Mouse (Mus musculus) midbrain, embryonic 14.5 days (tissue): ENCODE measurements around the gene Carf. TPM values are rescaled to one million over a fixed set of nuclear protein-coding genes. Genes with fewer than 3 reads are reported as not detected.

Experiments used
- ATAC-seq: fragments of 200-750 bp; cut with Nextera tagmentation; 2 replicates; pipeline ENCODE4 v1.8.0; 2017; ENCODE audit warnings: moderate number of reproducible peaks, moderate library complexity; ENCODE audit not compliant: low FRiP score, low TSS enrichment
- DNase-seq: peaks from one replicate; pipeline ENCODE4 v3.0.0-alpha.2; 2015
- H3K27ac ChIP-seq: fragments of 300-500 bp; sonication (generic); replicated peaks from 2 replicates; pipeline ENCODE4 v1.5.1; 2014; ENCODE audit warnings: mild to moderate bottlenecking, low read depth, low read length, moderate library complexity
- H3K27me3 ChIP-seq: fragments of 300-500 bp; sonication (generic); 2 replicates; pipeline ENCODE4 v1.6.1; 2014; ENCODE audit warnings: low read length, control low read depth, mixed read lengths; ENCODE audit not compliant: control insufficient read depth, insufficient read depth
- H3K36me3 ChIP-seq: fragments of 300-500 bp; sonication (generic); 2 replicates; pipeline ENCODE4 v1.6.1; 2014; ENCODE audit warnings: low read length, control low read depth; ENCODE audit not compliant: control insufficient read depth, insufficient read depth
- H3K4me1 ChIP-seq: fragments of 300-500 bp; sonication (generic); 2 replicates; pipeline ENCODE4 v1.6.1; 2014; ENCODE audit warnings: mild to moderate bottlenecking, antibody characterized with exemption, low read length, control low read depth; ENCODE audit not compliant: control insufficient read depth, insufficient read depth
- H3K4me2 ChIP-seq: fragments of 300-500 bp; sonication (generic); 2 replicates; pipeline ENCODE4 v1.6.1; 2014; ENCODE audit warnings: mild to moderate bottlenecking, low read length, moderate library complexity
- H3K4me3 ChIP-seq: fragments of 300-500 bp; sonication (generic); replicated peaks from 2 replicates; pipeline ENCODE4 v1.5.1; 2014; ENCODE audit warnings: low read depth, low read length
- H3K9ac ChIP-seq: fragments of 300-500 bp; sonication (generic); replicated peaks from 2 replicates; pipeline ENCODE4 v1.6.1; 2014; ENCODE audit warnings: mild to moderate bottlenecking, low read length, moderate library complexity
- H3K9me3 ChIP-seq: fragments of 300-500 bp; sonication (generic); 2 replicates; pipeline ENCODE4 v1.6.1; 2016; ENCODE audit warnings: low read length, control low read depth, mixed read lengths; ENCODE audit not compliant: control insufficient read depth
- WGBS: fragments of 180-500 bp; shearing (Covaris S2); extraction: QIAGEN DNeasy Blood & Tissue Kit; methylation state at CpG from one replicate; pipeline ENCODE4 v1.1.7; 2014; 5-methylcytosine and 5-hydroxymethylcytosine counted together
- polyA plus RNA-seq: library from polyadenylated mRNA; unstranded; fragments of >200 nt; fragmentation: Nextera tagmentation; extraction: Ambion mirVana; gene quantifications from 2 replicates; pipeline ENCODE4 v1.2.1, GENCODE M21; 2014

The Carf gene
- polyA plus RNA-seq, 1 experiment from 2014 or later = 10.3 TPM

DNA sequence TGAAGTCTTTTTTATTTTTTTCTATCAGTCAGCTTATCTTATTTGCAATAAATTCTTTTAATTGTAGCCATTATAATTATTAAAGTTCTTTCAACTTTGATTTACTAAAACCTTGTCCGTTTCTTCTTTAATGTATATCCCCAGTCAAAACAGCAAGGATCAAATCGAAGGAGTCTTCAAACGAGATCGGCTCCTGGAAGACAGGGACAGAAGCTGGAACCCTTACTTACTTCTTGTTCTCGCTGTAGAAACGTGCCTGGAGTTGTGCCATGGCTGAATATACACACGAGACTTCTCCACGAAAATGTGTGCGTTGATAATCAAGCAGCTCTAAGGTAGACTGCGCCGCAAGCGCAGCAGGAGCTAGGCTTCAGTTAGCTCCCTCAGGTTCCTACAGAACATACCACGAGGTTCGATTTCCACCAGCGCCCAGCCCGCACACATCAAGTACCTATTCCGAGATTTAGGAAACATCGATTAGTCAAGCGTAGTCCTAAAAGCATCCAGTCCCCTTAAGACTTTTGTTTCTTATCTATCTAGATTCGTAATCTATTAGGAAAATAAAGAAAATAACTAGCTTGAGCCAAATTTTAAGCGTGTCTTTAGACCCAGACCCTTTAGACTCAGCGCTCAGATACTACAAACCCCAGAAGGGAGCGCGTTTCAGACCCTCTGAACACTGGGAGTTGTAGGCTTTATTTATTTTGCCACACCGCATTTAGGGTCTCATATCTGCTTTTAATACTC is 597 bp upstream of the Carf start:
- H3K9me3 ChIP-seq = no peaks in the 10 kb centered on the region
- ATAC-seq = peak; percentile 89
- DNase-seq = peak; percentile 88
- H3K36me3 ChIP-seq = peaks cover 13% of the 10 kb centered on the region
- peak overlapping the region; percentile 77 for H3K4me2 ChIP-seq
- peak overlapping the region; percentile 99 for H3K27ac ChIP-seq
- peaks cover 7% of the 10 kb centered on the region for H3K4me1 ChIP-seq
- WGBS = under 1% methylated on average over 25 of the region's 25 CpGs
- no peaks in the 10 kb centered on the region for H3K27me3 ChIP-seq
- peak overlapping the region; percentile 94 for H3K4me3 ChIP-seq
- H3K9ac ChIP-seq = peak overlapping the region; percentile 95; the same call in 1 of the 2 replicates

DNA sequence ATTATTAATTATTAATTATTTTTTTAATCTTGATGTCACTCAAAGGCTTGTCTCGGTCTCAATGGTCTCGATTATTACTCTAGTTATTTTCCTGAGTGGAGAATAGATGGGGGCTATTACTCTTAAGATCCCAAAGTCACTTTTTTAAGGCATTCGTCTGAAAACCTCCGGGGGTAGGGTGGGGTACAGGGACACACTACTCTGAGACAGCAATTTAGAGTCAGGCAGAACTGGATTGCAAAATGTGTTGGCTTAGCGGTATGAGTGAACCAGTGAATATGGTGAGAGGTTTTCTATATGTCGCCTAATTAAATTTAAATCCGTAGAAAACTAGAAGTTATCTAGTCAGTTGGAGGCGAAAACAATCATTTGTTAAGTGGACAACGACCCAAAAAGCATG is 792 bp downstream of the Carf start:
- DNase-seq (peak; percentile 33), ATAC-seq (no peak)
- H3K4me1 ChIP-seq = peaks cover 7% of the 10 kb centered on the region
- no peaks in the 10 kb centered on the region for H3K9me3 ChIP-seq
- H3K9ac ChIP-seq = peak overlapping the region; percentile 95
- H3K4me2 ChIP-seq = peak overlapping the region; percentile 62
- H3K27ac ChIP-seq = peak overlapping the region; percentile 99
- H3K4me3 ChIP-seq = peak overlapping the region; percentile 94
- H3K27me3 ChIP-seq = no peaks in the 10 kb centered on the region
- WGBS = 11% methylated on average over 9 of the region's 9 CpGs
- peaks cover 3% of the 10 kb centered on the region for H3K36me3 ChIP-seq

DNA sequence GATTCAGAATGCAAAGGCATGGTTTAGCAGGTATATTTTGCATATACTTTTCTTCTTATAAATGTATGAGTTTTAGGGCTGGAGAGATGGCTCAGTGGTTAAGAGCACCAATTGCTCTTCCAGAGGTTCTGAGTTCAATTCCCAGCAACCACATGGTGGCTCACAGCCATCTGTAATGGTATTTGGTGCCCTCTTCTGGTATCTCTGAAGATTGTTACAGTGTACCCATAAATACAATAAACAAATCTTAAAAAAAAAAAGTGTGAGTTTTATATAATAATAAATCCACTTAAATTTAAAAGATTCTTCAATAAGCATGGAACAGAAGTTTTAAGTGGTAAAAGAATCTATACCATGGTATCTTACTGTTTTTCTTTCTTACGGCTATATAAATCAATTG is 6.5 kb downstream of the Carf start:
- no peak for DNase-seq
- Histone ChIP-seq H3K4me2 (no peak overlapping the region), H3K27me3 (no peaks in the 10 kb centered on the region), H3K4me1 (no peaks in the 10 kb centered on the region), H3K9me3 (no peaks in the 10 kb centered on the region), H3K9ac (no peak overlapping the region), H3K4me3 (no peak overlapping the region), H3K27ac (no peak overlapping the region), H3K36me3 (peaks cover 24% of the 10 kb centered on the region)
- WGBS = 95% methylated on average over 1 of the region's 1 CpGs
- no peak for ATAC-seq

DNA sequence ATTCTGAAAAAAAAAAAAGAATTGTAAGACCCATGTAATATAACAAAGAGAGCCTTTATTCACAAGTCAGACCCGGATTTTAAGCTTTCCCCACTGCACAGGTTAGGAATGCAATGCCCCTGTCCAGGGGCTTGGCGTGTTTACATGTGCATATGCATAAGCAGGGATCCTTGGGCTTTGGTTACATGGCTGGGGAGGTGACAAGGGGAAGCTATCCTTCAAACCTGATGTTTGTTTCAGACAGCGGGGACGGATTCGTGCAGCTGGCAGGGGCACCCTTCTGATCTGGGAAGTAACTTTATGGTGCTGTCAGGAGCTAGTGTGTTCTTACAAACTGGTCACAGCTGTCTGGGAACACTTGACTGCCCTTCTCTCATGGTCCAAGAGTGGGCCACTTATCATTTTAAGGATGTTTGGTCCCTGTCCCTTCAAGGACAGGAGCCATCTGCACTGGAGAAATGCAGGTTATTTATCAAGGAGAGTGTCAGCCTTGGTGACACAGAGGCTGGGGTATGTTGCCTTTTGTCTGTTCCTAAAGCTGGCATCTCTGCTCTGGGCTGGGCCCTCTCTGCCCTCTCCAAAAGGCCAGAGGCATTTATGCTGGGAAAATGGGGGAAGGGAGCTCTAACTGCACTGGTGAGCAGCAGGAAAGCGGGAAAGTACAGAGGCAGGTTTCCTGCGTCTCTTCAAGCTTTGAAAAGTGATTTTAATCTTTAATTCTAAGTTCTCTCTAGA is 19.8 kb downstream of the Carf start:
- Histone ChIP-seq H3K4me2 (no peak overlapping the region), H3K9ac (no peak overlapping the region), H3K4me1 (no peaks in the 10 kb centered on the region), H3K36me3 (peaks cover 3% of the 10 kb centered on the region; the same call in 1 of the 2 replicates), H3K4me3 (no peak overlapping the region), H3K9me3 (no peaks in the 10 kb centered on the region), H3K27ac (no peak overlapping the region), H3K27me3 (no peaks in the 10 kb centered on the region)
- ATAC-seq (no peak), DNase-seq (no peak)
- 86% methylated on average over 7 of the region's 7 CpGs for WGBS

DNA sequence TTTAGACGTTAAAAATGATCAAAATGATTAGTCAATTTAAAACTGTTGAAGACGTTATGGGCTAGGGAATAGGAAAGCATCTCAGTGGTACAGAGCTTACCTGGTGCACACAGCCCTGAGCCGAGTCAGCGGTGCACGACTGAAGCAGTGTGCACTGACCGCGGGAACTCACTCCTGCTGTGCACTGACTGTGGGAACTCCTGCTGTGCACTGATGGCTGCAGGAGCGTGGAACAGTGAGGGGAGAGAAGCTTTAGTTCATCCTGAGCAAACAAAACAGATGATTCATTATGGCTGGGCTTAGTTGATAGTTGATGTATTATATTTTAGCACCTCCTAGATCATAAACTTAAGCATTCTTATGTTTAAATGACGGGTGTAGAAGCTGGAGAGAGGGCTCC is 39.3 kb downstream of the Carf start:
- H3K9me3 ChIP-seq = no peaks in the 10 kb centered on the region
- H3K4me1 ChIP-seq = no peaks in the 10 kb centered on the region
- WGBS = 36% methylated on average over 9 of the region's 9 CpGs
- no peak overlapping the region for H3K9ac ChIP-seq
- H3K27ac ChIP-seq = no peak overlapping the region
- no peak overlapping the region for H3K4me2 ChIP-seq
- ATAC-seq (no peak), DNase-seq (no peak)
- no peak overlapping the region for H3K4me3 ChIP-seq
- H3K36me3 ChIP-seq = 0 out of 2 replicates have a peak, but pooled peaks cover 10% of the 10 kb centered on the region
- no peaks in the 10 kb centered on the region for H3K27me3 ChIP-seq

DNA sequence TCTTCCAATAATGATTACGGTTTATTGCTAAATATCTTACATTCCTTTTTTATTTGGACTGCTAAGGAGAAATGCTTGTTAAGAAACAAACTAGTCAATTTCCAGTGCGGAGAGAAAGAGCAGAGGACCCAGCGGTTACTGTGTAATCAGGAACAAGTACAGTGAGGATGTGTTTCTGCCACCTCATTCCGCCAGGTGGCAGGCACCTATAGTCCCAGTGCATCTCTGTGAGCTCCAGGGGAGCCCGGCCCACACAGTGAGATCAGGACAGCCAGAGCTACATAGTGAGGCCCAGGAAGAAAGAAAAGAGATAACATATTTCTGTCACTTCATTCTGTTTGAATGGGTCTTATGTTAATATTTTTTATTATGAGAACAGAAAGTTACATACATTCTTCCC is 54.7 kb downstream of the Carf start:
- Histone ChIP-seq H3K27me3 (no peaks in the 10 kb centered on the region), H3K9me3 (no peaks in the 10 kb centered on the region), H3K4me3 (no peak overlapping the region), H3K4me2 (no peak overlapping the region), H3K27ac (no peak overlapping the region), H3K9ac (no peak overlapping the region), H3K4me1 (no peaks in the 10 kb centered on the region), H3K36me3 (peaks cover 4% of the 10 kb centered on the region)
- WGBS = 77% methylated on average over 5 of the region's 5 CpGs
- DNase-seq (peak; percentile 40), ATAC-seq (no peak)

DNA sequence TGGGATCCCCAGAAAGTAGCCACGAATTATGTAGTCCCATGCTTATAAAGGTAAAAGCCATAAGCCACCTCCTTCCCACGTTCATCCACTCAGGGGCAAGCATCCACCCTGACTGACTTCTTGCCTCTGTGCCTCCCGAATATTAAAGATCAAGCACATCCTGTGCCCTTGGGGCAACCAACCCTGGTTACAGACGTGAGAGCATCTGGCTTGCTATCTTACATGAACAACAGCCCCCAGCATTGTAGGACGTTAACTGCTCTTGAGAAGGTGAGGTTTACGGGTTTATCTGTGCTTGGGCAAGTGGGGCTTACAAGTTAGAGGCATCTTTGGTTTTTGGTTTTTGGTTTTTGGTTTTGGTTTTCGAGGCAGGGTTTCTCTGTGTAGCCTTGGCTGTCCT is 58.6 kb downstream of the Carf start:
- Histone ChIP-seq H3K4me2 (no peak overlapping the region), H3K4me3 (no peak overlapping the region), H3K36me3 (no peaks in the 10 kb centered on the region), H3K9me3 (no peaks in the 10 kb centered on the region), H3K27ac (no peak overlapping the region), H3K4me1 (no peaks in the 10 kb centered on the region), H3K27me3 (no peaks in the 10 kb centered on the region), H3K9ac (no peak overlapping the region)
- 85% methylated on average over 7 of the region's 7 CpGs for WGBS
- no peak for DNase-seq
- ATAC-seq = no peak

DNA sequence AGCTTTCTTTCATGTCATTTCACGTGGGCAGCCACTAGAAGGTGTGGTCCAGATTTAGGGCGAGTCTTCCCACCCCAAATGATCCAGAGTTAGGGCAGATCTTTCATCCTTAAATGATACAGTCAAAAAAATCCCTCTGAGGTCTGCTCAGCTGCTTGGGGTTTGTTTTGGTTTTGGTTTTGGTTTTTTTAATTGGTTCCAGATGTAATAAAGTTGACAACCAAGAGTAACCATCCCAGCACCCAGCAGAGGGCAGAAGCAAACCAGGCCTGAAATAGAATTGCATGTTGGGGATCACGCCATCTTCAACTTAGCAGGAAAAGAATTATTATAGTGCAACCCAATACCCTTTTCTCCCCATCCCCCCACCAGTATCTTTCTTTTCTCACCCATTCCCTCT is 60.4 kb downstream of the Carf start:
- 64% methylated on average over 3 of the region's 3 CpGs for WGBS
- Histone ChIP-seq H3K9ac (no peak overlapping the region), H3K27me3 (no peaks in the 10 kb centered on the region), H3K4me2 (no peak overlapping the region), H3K27ac (no peak overlapping the region), H3K4me3 (no peak overlapping the region), H3K4me1 (no peaks in the 10 kb centered on the region), H3K9me3 (no peaks in the 10 kb centered on the region), H3K36me3 (no peaks in the 10 kb centered on the region)
- DNase-seq (peak; percentile 40), ATAC-seq (no peak)

DNA sequence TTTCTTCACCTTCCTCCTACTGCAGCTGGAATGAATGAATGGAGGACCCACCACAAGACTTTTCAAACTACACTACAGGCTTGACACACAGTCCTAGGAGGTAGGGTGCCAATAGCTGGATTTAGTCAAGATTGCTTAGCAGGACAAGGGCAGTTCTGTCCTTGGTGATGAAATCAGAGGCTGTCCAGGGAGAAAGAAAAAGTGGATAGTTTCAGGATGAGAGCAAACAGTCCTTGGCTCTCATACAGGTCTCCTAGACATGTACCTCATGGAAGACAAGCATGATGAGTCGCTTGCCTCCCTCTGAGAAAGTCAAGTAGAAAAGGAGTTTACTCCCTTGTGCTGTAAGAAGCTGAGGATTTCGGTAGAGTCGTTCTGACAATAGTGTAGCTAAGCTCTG is 65.6 kb downstream of the Carf start:
- DNase-seq (no peak), ATAC-seq (no peak)
- no peak overlapping the region for H3K9ac ChIP-seq
- no peak overlapping the region for H3K4me3 ChIP-seq
- WGBS = 89% methylated on average over 3 of the region's 3 CpGs
- no peaks in the 10 kb centered on the region for H3K4me1 ChIP-seq
- H3K27ac ChIP-seq = no peak overlapping the region
- H3K27me3 ChIP-seq = no peaks in the 10 kb centered on the region
- no peaks in the 10 kb centered on the region for H3K9me3 ChIP-seq
- no peaks in the 10 kb centered on the region for H3K36me3 ChIP-seq
- no peak overlapping the region for H3K4me2 ChIP-seq
